Comparison of ENCODE assay signal across 8 mouse cellular contexts in the genomic region with DNA sequence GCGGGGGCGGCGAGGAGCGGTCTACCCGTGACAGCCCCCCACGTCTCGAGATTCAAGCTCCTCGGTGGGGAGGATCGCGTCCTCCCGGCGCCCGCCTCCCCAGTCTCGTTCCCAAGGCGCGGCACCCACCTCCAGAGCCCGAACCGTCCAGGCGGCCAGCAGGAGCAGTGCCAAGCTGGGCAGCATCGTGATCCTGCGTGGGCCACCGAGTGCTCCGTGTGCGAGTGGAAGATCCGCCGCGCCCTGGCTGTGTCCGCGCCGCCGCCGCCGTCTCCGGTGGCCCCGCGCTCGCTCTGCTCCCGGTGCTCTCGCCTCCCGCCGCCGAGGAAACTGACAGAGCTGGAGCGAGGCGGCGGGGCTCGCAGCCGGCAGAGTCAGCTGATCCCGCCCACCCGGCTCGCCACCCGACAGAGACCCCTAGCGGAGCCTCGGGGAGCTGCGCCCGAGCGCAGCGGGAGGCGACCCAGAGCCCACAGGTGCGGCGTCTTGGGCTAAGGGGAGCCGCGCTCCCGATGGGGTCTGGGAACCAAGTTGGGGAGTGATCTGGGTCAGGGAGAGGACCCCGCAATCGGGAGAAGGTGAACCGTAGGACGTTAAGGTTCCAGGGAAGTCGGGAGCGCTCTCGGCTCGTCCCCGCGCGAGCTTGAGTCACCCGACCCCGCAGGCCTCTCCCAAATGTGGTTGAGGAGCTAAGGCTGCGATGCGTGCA. TPM values are rescaled to one million over a fixed set of nuclear protein-coding genes. Genes with fewer than 3 reads are reported as not detected.
DNase-seq lines count a peak whose midpoint lies in the region; ATAC-seq lines count a peak whose summit lies in the region.

A gene (minus strand): TSS at position 394 of the 709 bp plus-strand sequence.

- DNase-seq in adrenal gland, adult (ENCODE audit: inconsistent age in 2 of 2, low spot score in 1 of 2) = peak; percentile 92 to 98
- DNase-seq in embryo, embryonic 10 days (ENCODE audit: low spot score) = peak; percentile 86
- DNase-seq in gastrocnemius, postnatal 14 days = peak; percentile 90
- peak; percentile 90 to 92 for DNase-seq in left cerebral cortex, postnatal 14 days (ENCODE audit: low spot score in 2 of 2)
- peak; percentile 93 for DNase-seq in right cerebral cortex, postnatal 25 days
- DNase-seq in urinary bladder, postnatal 36 days (ENCODE audit: low spot score in 2 of 2) = peak; percentile 90 to 91

- intact Hi-C loops in gastrocnemius, postnatal 14 days (cut with DNase I; ENCODE audit: low total_unique reads) = loop anchor here (1.0 to 5.0 kb wide), 2 partner anchors 36 to 217 kb away; no protein-coding TSS in a partner anchor
- intact Hi-C loops in left cerebral cortex, postnatal 14 days (cut with DNase I) = loop anchor here (2.0 to 5.0 kb wide), 4 partner anchors 86 to 504 kb away; no protein-coding TSS in a partner anchor

- ATAC-seq in inflammation-experienced regulatory T-cells, adult 6 months = peak; percentile 78
- peak; percentile 93 for ATAC-seq in megakaryocyte-erythroid progenitor cell, adult 5-6 weeks (replicated peaks; ENCODE audit: low FRiP score, low TSS enrichment, poor library complexity, severe bottlenecking)

RNA-seq across cellular contexts. Expression of the gene that starts here (rescaled TPM):
- 100 to 1,000 TPM; 149 to 161 TPM for total RNA-seq in gastrocnemius, postnatal 14 days (2021)
- under 1 TPM; 0.17 to 0.48 (median 0.29) TPM for polyA plus RNA-seq in inflammation-experienced regulatory T-cells, adult 6 months (2017; shearing (Covaris generic))
- 1,000 to 10,000 TPM; 1,293 to 1,298 TPM for total RNA-seq in left cerebral cortex, postnatal 14 days (2021)
- total RNA-seq in megakaryocyte-erythroid progenitor cell, adult 5-6 weeks (2014; fragmentation: Nextera tagmentation) = 0.83 and 2.8 TPM in 2 replicates
- total RNA-seq in megakaryocyte-erythroid progenitor cell, adult 5-6 weeks (2017) = 2.8 and 3.0 TPM in 2 replicates

Comparison
In these comparisons a context has a peak if more than half of its experiments do, and no peak if none do; other contexts are left out.
1. Peak in every context shown above with its lines: DNase-seq and ATAC-seq.
2. RNA of the gene that starts here (total RNA-seq): 1,293 to 1,298 TPM in left cerebral cortex, postnatal 14 days and 149 to 161 TPM in gastrocnemius, postnatal 14 days; 0.83 to 3.0 TPM in megakaryocyte-erythroid progenitor cell, adult 5-6 weeks; every median in the first group is over 10 times any median in the second.
3. RNA of the gene that starts here (total RNA-seq): 1,293 to 1,298 TPM in left cerebral cortex, postnatal 14 days; 149 to 161 TPM in gastrocnemius, postnatal 14 days; every median in the first group is over 4 times any median in the second.
4. Peak in ATAC-seq in inflammation-experienced regulatory T-cells, adult 6 months; RNA of the gene not detected or under 1 TPM.